Mouse (Mus musculus): Measurements from ENCODE around the gene Gpa33. TPM values are rescaled to one million over a fixed set of nuclear protein-coding genes. Genes with fewer than 3 reads are reported as not detected.
A peak's percentile ranks its signal among the peaks of the same experiment; 100 is the strongest.

Gene Gpa33
- polyA plus RNA-seq (2012; rRNA removed) = 0.96 and 1.2 TPM in 2 replicates
- 1.1 and 1.2 TPM in 2 replicates for polyA plus RNA-seq (2014; fragmentation: Nextera tagmentation; extraction: Ambion mirVana)

GRCm38 (mm10) chr1:166130224-166130860 is at the start of gene Gpa33:
TSS of gene Gpa33 (plus strand) at chr1:166130238.
- no peak for TF ChIP-seq POLR2A (IDR thresholded peaks at IDR 0.05; ENCODE audit: borderline replicate concordance, extremely low read depth, insufficient read depth, insufficient read length)
- peaks cover 23% of the 10 kb centered on the region for H3K4me1 ChIP-seq (ENCODE audit: control insufficient read depth, insufficient read depth, low read length)
- no peaks in the 10 kb centered on the region for H3K9me3 ChIP-seq (ENCODE audit: control insufficient read depth, low read length)
- H3K36me3 ChIP-seq (ENCODE audit: control insufficient read depth, insufficient read depth, low read length) = no peaks in the 10 kb centered on the region
- ATAC-seq (ENCODE audit: low FRiP score, low read depth) (no peak), DNase-seq (ENCODE audit: low spot score) (no peak)
- H3K27me3 ChIP-seq (ENCODE audit: control insufficient read depth, insufficient read depth, low read length) = no peaks in the 10 kb centered on the region
- 73% methylated on average over 5 of the region's 5 CpGs for WGBS
- no peak within 1 kb of the TSS for H3K4me3 ChIP-seq (replicated peaks; ENCODE audit: low read length)
- H3K27ac ChIP-seq (replicated peaks; ENCODE audit: low read depth, low read length) = no peak within 1 kb of the TSS
- H3K4me2 ChIP-seq (replicated peaks; ENCODE audit: low read depth, low read length, severe bottlenecking) = no peak within 1 kb of the TSS
- H3K9ac ChIP-seq (ENCODE audit: low read depth, low read length, severe bottlenecking) = no peak within 1 kb of the TSS

- 0 out of 2 replicates have a peak, but pooled peaks cover 2% of the 10 kb centered on the region for H3K4me1 ChIP-seq (ENCODE audit: control insufficient read depth, insufficient read depth, low read length)
- DNase-seq (ENCODE audit: low spot score) (no peak), ATAC-seq (ENCODE audit: low FRiP score, low read depth) (no peak)
- no peak overlapping the region for H3K4me2 ChIP-seq (replicated peaks; ENCODE audit: low read depth, low read length, severe bottlenecking)
- H3K9ac ChIP-seq (ENCODE audit: low read depth, low read length, severe bottlenecking) = no peak overlapping the region
- 49% methylated on average over 19 of the region's 19 CpGs for WGBS
- no peaks in the 10 kb centered on the region for H3K9me3 ChIP-seq (ENCODE audit: control insufficient read depth, low read length)
- no peaks in the 10 kb centered on the region for H3K27me3 ChIP-seq (ENCODE audit: control insufficient read depth, insufficient read depth, low read length)
- no peak overlapping the region for H3K4me3 ChIP-seq (replicated peaks; ENCODE audit: low read length)
- TF ChIP-seq POLR2A (IDR thresholded peaks at IDR 0.05; ENCODE audit: borderline replicate concordance, extremely low read depth, insufficient read depth, insufficient read length) = no peak
- H3K27ac ChIP-seq (replicated peaks; ENCODE audit: low read depth, low read length) = no peak overlapping the region
- H3K36me3 ChIP-seq (ENCODE audit: control insufficient read depth, insufficient read depth, low read length) = no peaks in the 10 kb centered on the region
Observed at GRCm38 (mm10) chr1:166088446-166089170, 41.4 kb upstream of the Gpa33 start.

GRCm38 (mm10) chr1:166089337-166089736 is 40.7 kb upstream of the Gpa33 start:
- no peak for ATAC-seq (ENCODE audit: low FRiP score, low read depth)

GRCm38 (mm10) chr1:166089739-166090138 is 40.3 kb upstream of the Gpa33 start:
- H3K4me2 ChIP-seq (replicated peaks; ENCODE audit: low read depth, low read length, severe bottlenecking) = no peak overlapping the region
- 0 out of 2 replicates have a peak, but pooled peaks cover 2% of the 10 kb centered on the region for H3K4me1 ChIP-seq (ENCODE audit: control insufficient read depth, insufficient read depth, low read length)
- no peaks in the 10 kb centered on the region for H3K27me3 ChIP-seq (ENCODE audit: control insufficient read depth, insufficient read depth, low read length)
- no peak for DNase-seq (ENCODE audit: low spot score)
- no peak overlapping the region for H3K27ac ChIP-seq (replicated peaks; ENCODE audit: low read depth, low read length)
- no peak for TF ChIP-seq POLR2A (IDR thresholded peaks at IDR 0.05; ENCODE audit: borderline replicate concordance, extremely low read depth, insufficient read depth, insufficient read length)
- H3K36me3 ChIP-seq (ENCODE audit: control insufficient read depth, insufficient read depth, low read length) = no peaks in the 10 kb centered on the region
- no peak overlapping the region for H3K9ac ChIP-seq (ENCODE audit: low read depth, low read length, severe bottlenecking)
- H3K4me3 ChIP-seq (replicated peaks; ENCODE audit: low read length) = no peak overlapping the region
- ATAC-seq (ENCODE audit: low FRiP score, low read depth) = peak; percentile 57; the same call in 1 of the 2 replicates
- no peaks in the 10 kb centered on the region for H3K9me3 ChIP-seq (ENCODE audit: control insufficient read depth, low read length)
- 17% methylated on average over 4 of the region's 4 CpGs for WGBS

More at GRCm38 (mm10) chr1:166089337-166089736, 40.7 kb upstream of the Gpa33 start:
- no peak overlapping the region for H3K4me3 ChIP-seq (replicated peaks; ENCODE audit: low read length)
- H3K4me2 ChIP-seq (replicated peaks; ENCODE audit: low read depth, low read length, severe bottlenecking) = no peak overlapping the region
- no peak for DNase-seq (ENCODE audit: low spot score)
- no peaks in the 10 kb centered on the region for H3K36me3 ChIP-seq (ENCODE audit: control insufficient read depth, insufficient read depth, low read length)
- no peak overlapping the region for H3K9ac ChIP-seq (ENCODE audit: low read depth, low read length, severe bottlenecking)
- no peaks in the 10 kb centered on the region for H3K27me3 ChIP-seq (ENCODE audit: control insufficient read depth, insufficient read depth, low read length)
- WGBS = 40% methylated on average over 3 of the region's 3 CpGs
- H3K27ac ChIP-seq (replicated peaks; ENCODE audit: low read depth, low read length) = no peak overlapping the region
- H3K9me3 ChIP-seq (ENCODE audit: control insufficient read depth, low read length) = no peaks in the 10 kb centered on the region
- 0 out of 2 replicates have a peak, but pooled peaks cover 2% of the 10 kb centered on the region for H3K4me1 ChIP-seq (ENCODE audit: control insufficient read depth, insufficient read depth, low read length)
- TF ChIP-seq POLR2A (IDR thresholded peaks at IDR 0.05; ENCODE audit: borderline replicate concordance, extremely low read depth, insufficient read depth, insufficient read length) = no peak

GRCm38 (mm10) chr1:166090306-166090705 is 39.7 kb upstream of the Gpa33 start:
- Histone ChIP-seq H3K4me2 (replicated peaks; ENCODE audit: low read depth, low read length, severe bottlenecking) (no peak overlapping the region), H3K4me3 (replicated peaks; ENCODE audit: low read length) (no peak overlapping the region), H3K27ac (replicated peaks; ENCODE audit: low read depth, low read length) (no peak overlapping the region), H3K36me3 (ENCODE audit: control insufficient read depth, insufficient read depth, low read length) (no peaks in the 10 kb centered on the region), H3K4me1 (ENCODE audit: control insufficient read depth, insufficient read depth, low read length) (0 out of 2 replicates have a peak, but pooled peaks cover 2% of the 10 kb centered on the region), H3K27me3 (ENCODE audit: control insufficient read depth, insufficient read depth, low read length) (no peaks in the 10 kb centered on the region), H3K9me3 (ENCODE audit: control insufficient read depth, low read length) (no peaks in the 10 kb centered on the region), H3K9ac (ENCODE audit: low read depth, low read length, severe bottlenecking) (no peak overlapping the region)
- ATAC-seq (ENCODE audit: low FRiP score, low read depth) = no peak
- 87% methylated on average over 2 of the region's 2 CpGs for WGBS
- DNase-seq (ENCODE audit: low spot score) = no peak
- no peak for TF ChIP-seq POLR2A (IDR thresholded peaks at IDR 0.05; ENCODE audit: borderline replicate concordance, extremely low read depth, insufficient read depth, insufficient read length)

All from limb, embryonic 14.5 days (tissue).